Mouse (Mus musculus) forebrain, embryonic 12.5 days (tissue): ENCODE measurements around the gene Clic5. TPM values are rescaled to one million over a fixed set of nuclear protein-coding genes. Genes with fewer than 3 reads are reported as not detected.
"Not testable (repeated sequence)": the region's sequence is repeated elsewhere in the genome, so short reads cannot be mapped to it uniquely, and the experiment has no call there.

Experiments used
- ATAC-seq: fragments of 200-750 bp; cut with Nextera tagmentation; 2 replicates; pipeline ENCODE4 v1.8.0; 2017; ENCODE audit warnings: moderate TSS enrichment; ENCODE audit not compliant: low FRiP score
- H3K27ac ChIP-seq: fragments of 300-500 bp; sonication (generic); 2 replicates; pipeline ENCODE4 v1.5.1; 2016; ENCODE audit warnings: mild to moderate bottlenecking
- H3K27me3 ChIP-seq: fragments of 300-500 bp; sonication (generic); 2 replicates; pipeline ENCODE4 v1.6.1; 2016; ENCODE audit warnings: mild to moderate bottlenecking
- H3K36me3 ChIP-seq: fragments of 300-500 bp; sonication (generic); replicated peaks from 2 replicates; pipeline ENCODE4 v1.6.1; 2016; ENCODE audit warnings: mild to moderate bottlenecking
- H3K4me1 ChIP-seq: fragments of 300-500 bp; sonication (generic); 2 replicates; pipeline ENCODE4 v1.6.1; 2016
- H3K4me2 ChIP-seq: fragments of 300-500 bp; sonication (generic); 2 replicates; pipeline ENCODE4 v1.6.1; 2016; ENCODE audit warnings: mild to moderate bottlenecking, moderate library complexity
- H3K4me3 ChIP-seq: fragments of 300-500 bp; sonication (generic); replicated peaks from 2 replicates; pipeline ENCODE4 v1.5.1; 2016; ENCODE audit warnings: mild to moderate bottlenecking
- H3K9ac ChIP-seq: fragments of 300-500 bp; sonication (generic); 2 replicates; pipeline ENCODE4 v1.6.1; 2016; ENCODE audit warnings: mild to moderate bottlenecking
- H3K9me3 ChIP-seq: fragments of 300-500 bp; sonication (generic); 2 replicates; pipeline ENCODE4 v1.6.1; 2016
- WGBS: fragments of 180-500 bp; shearing (Covaris S2); methylation state at CpG from one replicate; pipeline ENCODE4 v1.1.7; 2016; 5-methylcytosine and 5-hydroxymethylcytosine counted together
- polyA plus RNA-seq: library from polyadenylated mRNA; unstranded; fragments of >200 nt; fragmentation: Nextera tagmentation; extraction: Ambion mirVana; gene quantifications from 2 replicates; pipeline ENCODE4 v1.2.1, GENCODE M21; 2016

The Clic5 gene
- polyA plus RNA-seq, 1 experiment from 2014 or later: 0.43 TPM

DNA sequence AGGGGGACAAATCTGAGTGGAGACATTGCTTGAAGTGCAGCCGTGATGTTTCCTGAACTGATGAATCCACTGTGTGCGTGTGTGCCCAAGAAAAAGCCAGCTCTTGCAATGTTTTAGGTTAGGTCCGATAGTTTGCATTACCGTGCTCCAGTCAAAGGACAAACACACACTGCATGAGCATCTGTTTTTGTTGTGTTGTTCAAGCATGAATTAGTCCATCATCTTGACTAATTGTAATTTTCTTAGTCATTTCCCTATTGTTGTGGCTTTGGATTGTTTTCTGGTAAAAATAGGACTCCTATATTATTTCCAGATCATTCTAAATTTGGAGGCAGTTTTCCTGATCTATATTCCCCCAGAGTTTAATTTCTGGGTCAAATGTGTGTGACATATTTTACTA lies 18.7 kb upstream of the Clic5 start:
- H3K4me2 ChIP-seq: no peak overlapping the region
- no peaks in the 10 kb centered on the region for H3K4me1 ChIP-seq
- no peaks in the 10 kb centered on the region for H3K36me3 ChIP-seq
- no peak overlapping the region for H3K9ac ChIP-seq
- H3K4me3 ChIP-seq: no peak overlapping the region
- ATAC-seq: no peak
- no peak overlapping the region for H3K27ac ChIP-seq
- no peaks in the 10 kb centered on the region for H3K9me3 ChIP-seq
- WGBS: 92% methylated on average over 4 of the region's 4 CpGs
- H3K27me3 ChIP-seq: no peaks in the 10 kb centered on the region

DNA sequence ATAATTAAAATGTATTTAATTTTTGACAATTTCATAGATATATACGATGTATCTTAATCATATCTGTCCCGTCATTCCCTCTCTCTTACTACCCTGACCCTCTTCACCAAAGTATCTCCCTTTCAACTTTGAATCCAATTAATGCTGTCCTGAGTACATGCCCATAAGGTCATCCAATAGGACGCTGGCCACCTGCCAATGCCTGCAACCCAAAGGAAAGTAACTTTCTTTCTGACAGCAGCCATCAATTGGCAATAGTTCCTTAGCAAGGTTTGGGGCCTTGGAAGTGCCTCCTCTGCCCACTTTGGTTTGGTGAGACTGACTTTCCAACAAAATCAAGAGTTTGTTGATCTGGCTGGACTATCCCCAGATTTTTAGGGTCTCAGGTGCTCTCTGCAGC lies 18.1 kb upstream of the Clic5 start:
- H3K27me3 ChIP-seq: no peaks in the 10 kb centered on the region
- H3K36me3 ChIP-seq: no peaks in the 10 kb centered on the region
- H3K4me2 ChIP-seq: no peak overlapping the region
- no peaks in the 10 kb centered on the region for H3K9me3 ChIP-seq
- WGBS: 91% methylated on average over 3 of the region's 3 CpGs
- H3K4me1 ChIP-seq: no peaks in the 10 kb centered on the region
- no peak overlapping the region for H3K27ac ChIP-seq
- H3K9ac ChIP-seq: no peak overlapping the region
- no peak overlapping the region for H3K4me3 ChIP-seq
- no peak for ATAC-seq

DNA sequence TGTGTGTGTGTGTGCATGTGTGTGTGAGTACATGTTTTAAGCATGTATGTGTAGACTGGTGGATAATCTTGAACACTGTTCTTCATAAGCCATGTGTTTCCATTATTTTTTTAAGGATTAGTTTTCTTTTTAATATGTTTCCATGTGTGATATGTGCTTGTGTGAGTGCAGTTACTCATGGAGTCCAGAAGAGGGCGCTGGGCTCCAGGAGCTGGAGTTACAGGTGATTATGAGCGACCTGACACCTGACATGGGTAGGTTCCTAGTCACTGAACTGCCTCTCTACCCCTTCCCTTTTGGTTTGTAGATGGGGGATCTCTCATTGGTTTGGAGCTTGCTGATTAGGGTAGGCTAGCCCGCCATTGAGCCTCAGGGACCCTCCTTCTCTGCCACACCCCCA lies 16.5 kb upstream of the Clic5 start:
- H3K27me3 ChIP-seq: no peaks in the 10 kb centered on the region
- ATAC-seq: no peak
- H3K36me3 ChIP-seq: no peaks in the 10 kb centered on the region
- no peaks in the 10 kb centered on the region for H3K9me3 ChIP-seq
- WGBS: 48% methylated on average over 3 of the region's 3 CpGs
- no peak overlapping the region for H3K9ac ChIP-seq
- no peak overlapping the region for H3K4me3 ChIP-seq
- no peak overlapping the region for H3K4me2 ChIP-seq
- no peaks in the 10 kb centered on the region for H3K4me1 ChIP-seq
- no peak overlapping the region for H3K27ac ChIP-seq

DNA sequence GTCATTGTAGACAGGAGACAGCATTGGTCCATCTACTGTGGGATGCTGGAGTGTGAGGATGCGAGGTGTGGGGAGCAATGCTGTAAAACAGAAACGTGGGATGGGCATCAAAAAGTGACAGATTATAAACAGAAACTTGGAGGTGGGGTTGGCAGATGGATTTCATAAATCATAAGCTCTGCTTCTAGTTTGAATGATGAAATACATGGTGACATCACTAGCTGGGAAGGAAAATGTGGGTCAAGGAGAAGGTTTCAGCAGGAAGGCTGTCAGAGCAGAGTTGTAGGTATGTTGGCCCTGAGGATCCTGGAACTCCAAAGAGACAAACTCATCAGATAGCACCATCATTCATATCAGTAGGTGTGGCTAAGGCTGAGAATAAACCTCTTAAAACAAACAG lies 15.0 kb upstream of the Clic5 start:
- Histone ChIP-seq H3K36me3 (no peaks in the 10 kb centered on the region), H3K4me3 (no peak overlapping the region), H3K27ac (no peak overlapping the region), H3K27me3 (no peaks in the 10 kb centered on the region), H3K4me1 (no peaks in the 10 kb centered on the region), H3K9me3 (no peaks in the 10 kb centered on the region), H3K4me2 (no peak overlapping the region), H3K9ac (no peak overlapping the region)
- ATAC-seq: no peak
- 75% methylated on average over 2 of the region's 2 CpGs for WGBS

DNA sequence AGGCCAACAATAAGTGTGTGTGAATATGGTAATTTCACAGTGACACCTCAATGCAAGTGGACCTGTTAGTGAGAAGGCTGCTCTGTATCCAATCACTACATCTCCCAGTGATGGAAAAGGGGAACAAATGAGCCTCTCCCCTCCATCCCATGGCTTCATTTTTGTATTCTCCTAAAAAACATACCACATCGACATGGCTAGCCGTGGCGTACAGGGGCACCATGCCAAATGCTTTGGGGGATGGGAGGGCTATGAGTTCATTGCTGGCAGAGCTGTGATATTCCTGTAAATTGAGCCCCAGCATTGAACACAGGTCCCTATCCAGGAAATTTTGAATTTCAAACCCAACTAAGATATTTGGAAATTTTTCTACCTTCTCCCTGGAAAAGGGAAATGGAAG lies 11.1 kb upstream of the Clic5 start:
- Histone ChIP-seq H3K9me3 (no peaks in the 10 kb centered on the region), H3K4me1 (no peaks in the 10 kb centered on the region), H3K4me2 (no peak overlapping the region), H3K27me3 (no peaks in the 10 kb centered on the region), H3K27ac (no peak overlapping the region), H3K9ac (no peak overlapping the region), H3K4me3 (no peak overlapping the region), H3K36me3 (no peaks in the 10 kb centered on the region)
- 89% methylated on average over 3 of the region's 3 CpGs for WGBS
- no peak for ATAC-seq

DNA sequence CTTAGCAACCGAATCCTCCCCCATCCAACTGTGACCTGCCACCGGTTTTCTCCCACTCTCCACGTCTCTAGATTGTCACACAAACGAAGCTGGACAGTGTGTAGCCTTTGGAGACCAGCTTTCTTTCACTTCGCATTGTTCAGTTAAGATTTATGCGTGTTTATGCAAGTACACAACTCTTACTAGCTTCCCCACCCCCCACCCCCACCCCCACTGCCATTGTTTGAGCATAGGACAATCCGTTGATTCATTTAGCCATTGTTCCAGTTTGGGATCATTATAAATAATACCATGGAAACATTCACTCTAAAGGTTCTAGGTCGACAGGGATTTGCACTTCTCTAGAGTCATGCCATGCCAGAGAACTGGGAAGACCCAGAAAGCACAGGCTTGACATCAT lies 7.0 kb upstream of the Clic5 start:
- no peak overlapping the region for H3K9ac ChIP-seq
- no peak overlapping the region for H3K4me3 ChIP-seq
- H3K27me3 ChIP-seq: no peaks in the 10 kb centered on the region
- 74% methylated on average over 8 of the region's 8 CpGs for WGBS
- no peaks in the 10 kb centered on the region for H3K4me1 ChIP-seq
- no peak overlapping the region for H3K27ac ChIP-seq
- no peaks in the 10 kb centered on the region for H3K36me3 ChIP-seq
- no peak for ATAC-seq
- H3K4me2 ChIP-seq: no peak overlapping the region
- no peaks in the 10 kb centered on the region for H3K9me3 ChIP-seq

DNA sequence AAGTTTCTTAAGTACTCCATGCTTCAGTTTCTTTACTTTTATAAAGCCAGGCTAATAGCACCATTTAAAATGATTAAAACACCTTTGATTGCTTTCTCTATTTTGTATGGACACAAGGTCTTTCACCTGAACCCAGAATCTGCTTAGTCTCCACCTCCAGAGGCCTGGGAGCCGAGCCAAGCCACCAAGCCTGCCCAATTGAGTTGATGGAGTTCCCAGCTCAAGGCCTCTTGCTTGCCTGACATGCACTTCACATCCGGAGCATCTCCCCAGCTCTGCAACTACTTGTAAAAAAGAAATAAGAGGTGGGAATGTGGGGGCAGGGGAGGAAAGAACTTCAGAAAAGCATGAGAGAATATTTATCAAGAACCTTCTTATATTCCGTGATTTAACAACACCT lies 1.5 kb upstream of the Clic5 start:
- no peaks in the 10 kb centered on the region for H3K9me3 ChIP-seq

DNA sequence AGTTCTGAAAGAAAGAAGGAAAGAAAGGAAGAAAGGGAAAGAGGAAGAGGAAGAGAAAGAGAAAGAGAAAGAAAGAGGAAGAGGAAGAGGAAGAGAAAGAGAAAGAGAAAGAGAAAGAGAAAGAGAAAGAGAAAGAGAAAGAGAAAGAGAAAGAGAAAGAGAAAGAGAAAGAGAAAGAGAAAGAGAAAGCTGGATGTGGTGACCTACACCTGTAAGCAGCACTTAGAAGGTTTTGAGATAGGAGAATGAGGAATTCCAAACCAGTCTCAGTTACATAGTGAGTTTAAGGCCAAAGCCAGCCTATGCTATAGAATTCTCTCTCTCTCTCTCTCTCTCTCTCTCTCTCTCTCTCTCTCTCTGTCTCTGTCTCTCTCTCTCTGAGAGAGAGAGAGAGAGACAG lies 847 bp upstream of the Clic5 start:
- peaks cover 37% of the 10 kb centered on the region for H3K27me3 ChIP-seq

More for the DNA sequence above, 1.5 kb upstream of the Clic5 start:
- Histone ChIP-seq H3K36me3 (no peaks in the 10 kb centered on the region), H3K27ac (no peak overlapping the region), H3K27me3 (peaks cover 33% of the 10 kb centered on the region), H3K9ac (no peak overlapping the region), H3K4me2 (no peak overlapping the region), H3K4me3 (no peak overlapping the region), H3K4me1 (peaks cover 14% of the 10 kb centered on the region)
- 86% methylated on average over 3 of the region's 3 CpGs for WGBS
- ATAC-seq: no peak

DNA sequence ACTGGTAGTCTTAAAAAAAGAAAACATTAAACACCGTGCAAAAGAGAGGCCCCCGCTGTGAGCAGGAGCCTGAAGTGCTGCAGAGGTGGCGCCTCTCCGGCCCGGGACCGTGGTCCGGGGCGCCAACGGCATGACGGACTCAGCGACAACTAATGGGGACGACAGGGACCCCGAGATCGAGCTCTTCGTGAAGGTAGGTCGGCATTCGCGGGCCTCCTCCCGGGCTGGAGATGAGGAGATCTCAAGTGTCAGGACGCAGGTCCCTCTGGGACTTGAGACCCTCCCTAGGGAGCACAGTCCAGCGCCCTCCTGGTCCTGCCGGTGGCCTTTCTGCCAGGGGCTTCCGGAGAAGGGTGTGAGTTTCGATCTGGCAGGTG lies 373 bp downstream of the Clic5 start:
- Histone ChIP-seq H3K9me3 (no peaks in the 10 kb centered on the region), H3K4me3 (peak overlapping the region; percentile 42), H3K27ac (no peak overlapping the region), H3K36me3 (no peaks in the 10 kb centered on the region), H3K9ac (peak overlapping the region; percentile 46; the same call in 1 of the 2 replicates), H3K4me1 (peaks cover 14% of the 10 kb centered on the region), H3K4me2 (peak overlapping the region; percentile 77), H3K27me3 (peaks cover 37% of the 10 kb centered on the region)
- under 1% methylated on average over 24 of the region's 24 CpGs for WGBS
- ATAC-seq: 0 out of 2 replicates have a peak, but pooled peaks have one; percentile 17

More for the DNA sequence above, 847 bp upstream of the Clic5 start:
- H3K4me3 ChIP-seq, ATAC-seq, H3K9ac ChIP-seq, H3K36me3 ChIP-seq, H3K27ac ChIP-seq, H3K9me3 ChIP-seq, H3K4me2 ChIP-seq: not testable (repeated sequence)
- peaks cover 14% of the 10 kb centered on the region for H3K4me1 ChIP-seq

DNA sequence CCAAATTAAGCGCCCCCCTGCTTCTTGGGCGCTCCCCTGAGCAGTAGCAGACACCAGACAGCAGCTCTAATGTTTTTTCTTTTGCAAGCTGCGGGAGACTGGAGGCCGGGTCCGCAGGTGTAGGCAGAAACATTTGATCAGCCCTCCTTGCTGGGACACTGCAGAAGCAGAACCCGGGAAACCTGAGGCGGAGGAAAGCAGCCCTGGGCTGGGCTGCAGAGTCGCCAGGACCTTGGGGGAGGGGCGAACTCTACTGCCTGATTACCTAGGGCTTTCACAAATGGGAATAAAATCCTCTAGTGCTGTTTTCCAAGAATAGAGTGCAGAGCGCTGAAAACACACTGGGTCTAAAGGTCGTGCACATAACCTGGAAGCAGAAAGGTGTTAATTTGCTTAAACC lies 1.3 kb downstream of the Clic5 start:
- ATAC-seq: no peak
- H3K4me1 ChIP-seq: peaks cover 14% of the 10 kb centered on the region
- H3K27ac ChIP-seq: no peak overlapping the region
- peak overlapping the region; percentile 11 for H3K4me3 ChIP-seq
- 1% methylated on average over 11 of the region's 11 CpGs for WGBS
- peaks cover 37% of the 10 kb centered on the region for H3K27me3 ChIP-seq
- no peak overlapping the region for H3K9ac ChIP-seq
- H3K36me3 ChIP-seq: no peaks in the 10 kb centered on the region
- no peaks in the 10 kb centered on the region for H3K9me3 ChIP-seq
- H3K4me2 ChIP-seq: peak overlapping the region; percentile 77

DNA sequence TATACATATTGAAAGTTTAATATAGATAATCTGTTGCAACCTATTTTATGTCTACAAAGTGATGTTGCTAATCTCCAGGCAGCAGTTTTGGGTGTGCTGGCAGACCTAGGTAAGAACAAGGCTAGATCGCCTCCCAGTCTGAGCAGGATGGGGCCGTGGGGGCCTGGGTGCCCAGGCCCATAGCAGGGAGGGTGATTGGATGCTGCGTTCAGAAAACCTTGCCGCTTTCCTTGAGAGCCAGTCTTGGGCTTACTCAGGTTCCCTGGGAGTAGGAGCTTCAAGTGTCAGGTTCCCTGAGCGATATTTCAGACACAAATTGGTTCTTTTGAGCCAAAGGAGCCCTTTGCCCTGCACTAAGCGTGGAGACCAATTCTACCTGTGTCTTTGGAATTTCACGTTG lies 1.9 kb downstream of the Clic5 start:
- Histone ChIP-seq H3K4me3 (no peak overlapping the region), H3K27ac (no peak overlapping the region), H3K36me3 (no peaks in the 10 kb centered on the region), H3K4me2 (no peak overlapping the region), H3K9ac (no peak overlapping the region), H3K27me3 (peaks cover 37% of the 10 kb centered on the region), H3K9me3 (no peaks in the 10 kb centered on the region), H3K4me1 (peaks cover 14% of the 10 kb centered on the region)
- ATAC-seq: no peak
- WGBS: 43% methylated on average over 7 of the region's 7 CpGs

DNA sequence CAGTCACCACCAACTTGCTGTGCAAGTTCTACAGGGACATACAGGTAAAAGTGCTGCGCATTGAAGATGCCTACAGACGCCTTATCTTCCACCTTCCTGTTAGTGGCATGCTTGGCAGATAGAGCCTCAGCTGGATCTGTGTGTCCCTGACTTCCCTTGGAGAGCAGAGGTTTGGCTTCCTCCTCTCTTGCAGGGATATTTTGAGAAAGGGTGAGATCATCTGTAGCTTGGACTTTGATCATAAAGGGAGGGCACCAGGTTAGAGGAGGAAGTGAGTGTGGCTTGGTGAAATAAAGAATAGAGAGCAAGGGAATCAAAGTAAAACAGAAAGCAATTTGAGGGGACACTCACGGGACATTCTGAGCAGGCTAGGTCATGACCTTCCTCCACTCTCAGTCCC lies 4.6 kb downstream of the Clic5 start:
- no peak for ATAC-seq
- Histone ChIP-seq H3K4me1 (peaks cover 14% of the 10 kb centered on the region), H3K4me3 (no peak overlapping the region), H3K27me3 (peaks cover 34% of the 10 kb centered on the region), H3K9ac (no peak overlapping the region), H3K27ac (no peak overlapping the region), H3K9me3 (no peaks in the 10 kb centered on the region), H3K4me2 (no peak overlapping the region), H3K36me3 (no peaks in the 10 kb centered on the region)
- 81% methylated on average over 3 of the region's 3 CpGs for WGBS

DNA sequence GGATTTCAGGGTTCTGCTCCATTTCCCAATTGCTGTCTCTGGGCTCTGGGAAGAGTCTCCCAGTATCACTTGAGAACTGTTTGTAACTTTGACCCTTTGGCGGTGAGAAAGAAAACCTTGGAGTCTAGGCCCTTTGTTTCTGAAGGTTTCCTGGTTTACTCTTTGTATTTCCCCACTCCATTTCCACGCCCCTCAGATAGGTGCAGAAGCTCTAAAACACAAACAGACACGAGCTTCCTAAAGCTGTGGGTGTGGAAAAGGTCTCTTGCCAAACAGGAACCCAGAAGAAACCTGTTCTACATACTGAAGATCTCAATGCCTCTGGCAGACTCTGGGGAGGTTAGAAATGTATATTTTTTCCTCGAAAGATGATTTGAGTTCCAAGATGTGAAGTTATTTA lies 10.8 kb downstream of the Clic5 start:
- Histone ChIP-seq H3K27ac (no peak overlapping the region), H3K9ac (no peak overlapping the region), H3K36me3 (no peaks in the 10 kb centered on the region), H3K27me3 (no peaks in the 10 kb centered on the region), H3K4me3 (no peak overlapping the region), H3K9me3 (no peaks in the 10 kb centered on the region), H3K4me2 (no peak overlapping the region), H3K4me1 (no peaks in the 10 kb centered on the region)
- 78% methylated on average over 4 of the region's 4 CpGs for WGBS
- no peak for ATAC-seq

DNA sequence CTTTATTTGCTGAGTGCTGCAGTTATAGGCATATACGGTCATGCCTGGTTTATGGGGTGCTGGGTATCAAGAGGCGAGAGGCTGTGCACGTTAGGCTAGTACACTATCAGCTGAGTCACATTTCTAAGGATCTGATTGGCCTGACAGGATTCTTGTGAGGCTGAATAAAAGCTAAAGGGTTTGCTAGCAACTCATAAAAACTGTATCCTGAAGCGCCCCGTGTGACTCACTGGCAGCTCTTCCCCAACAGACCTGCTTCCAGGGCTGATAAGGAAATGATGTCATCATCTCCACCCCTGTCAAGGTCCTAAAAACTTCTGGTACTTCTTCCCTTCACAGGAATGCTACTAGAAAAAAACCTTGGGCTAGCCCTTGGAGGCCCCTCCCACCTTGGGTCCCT lies 14.6 kb downstream of the Clic5 start:
- no peaks in the 10 kb centered on the region for H3K4me1 ChIP-seq
- H3K4me2 ChIP-seq: no peak overlapping the region
- no peaks in the 10 kb centered on the region for H3K36me3 ChIP-seq
- no peak for ATAC-seq
- no peak overlapping the region for H3K9ac ChIP-seq
- WGBS: 92% methylated on average over 5 of the region's 5 CpGs
- H3K4me3 ChIP-seq: no peak overlapping the region
- H3K27me3 ChIP-seq: no peaks in the 10 kb centered on the region
- H3K27ac ChIP-seq: no peak overlapping the region
- no peaks in the 10 kb centered on the region for H3K9me3 ChIP-seq
